Mouse (Mus musculus) forebrain, embryonic 11.5 days (tissue): ENCODE measurements at regions not wholly inside any gene's neighbourhood (a gene's known extent, or its start where the extent isn't known, plus 50 kb on each side); places are given as distances from the start of the nearest gene placed in this dataset.

Experiments
- ATAC-seq: fragments of 200-750 bp; cut with Nextera tagmentation; replicated peaks from 2 replicates; pipeline ENCODE4 v1.8.0; 2017; ENCODE audit warnings: moderate TSS enrichment; ENCODE audit not compliant: low FRiP score
- DNase-seq: peaks from one replicate; pipeline ENCODE4 v3.0.0-alpha.2; 2017; ENCODE audit warnings: low spot score
- H3K27ac ChIP-seq: fragments of 300-500 bp; sonication (generic); 2 replicates; pipeline ENCODE4 v1.5.1; 2014; ENCODE audit warnings: low read depth, low read length
- H3K27me3 ChIP-seq: fragments of 300-500 bp; sonication (generic); 2 replicates; pipeline ENCODE4 v1.6.1; 2014; ENCODE audit warnings: mild to moderate bottlenecking, low read length, mixed read lengths; ENCODE audit not compliant: control insufficient read depth, insufficient read depth
- H3K36me3 ChIP-seq: fragments of 300-500 bp; sonication (generic); 2 replicates; pipeline ENCODE4 v1.6.1; 2014; ENCODE audit warnings: mild to moderate bottlenecking, low read length, moderate library complexity, mixed read lengths; ENCODE audit not compliant: control insufficient read depth, insufficient read depth
- H3K4me1 ChIP-seq: fragments of 300-500 bp; sonication (generic); replicated peaks from 2 replicates; pipeline ENCODE4 v1.6.1; 2014; ENCODE audit warnings: low read length, mixed read lengths; ENCODE audit not compliant: control insufficient read depth, insufficient read depth
- H3K4me2 ChIP-seq: fragments of 300-500 bp; sonication (generic); 2 replicates; pipeline ENCODE4 v1.6.1; 2014; ENCODE audit warnings: low read depth, mild to moderate bottlenecking, low read length, moderate library complexity, mixed read lengths; ENCODE audit not compliant: severe bottlenecking
- H3K4me3 ChIP-seq: fragments of 300-500 bp; sonication (generic); 2 replicates; pipeline ENCODE4 v1.5.1; 2014; ENCODE audit warnings: low read depth, low read length
- H3K9ac ChIP-seq: fragments of 300-500 bp; sonication (generic); 2 replicates; pipeline ENCODE4 v1.6.1; 2014; ENCODE audit warnings: low read length
- H3K9me3 ChIP-seq: fragments of 300-500 bp; sonication (generic); 2 replicates; pipeline ENCODE4 v1.6.1; 2016; ENCODE audit warnings: low read length, mixed read lengths; ENCODE audit not compliant: control insufficient read depth
- WGBS: fragments of 180-500 bp; shearing (Covaris S2); extraction: QIAGEN DNeasy Blood & Tissue Kit; methylation state at CpG from one replicate; pipeline ENCODE4 v1.1.7; 2014; 5-methylcytosine and 5-hydroxymethylcytosine counted together

DNA sequence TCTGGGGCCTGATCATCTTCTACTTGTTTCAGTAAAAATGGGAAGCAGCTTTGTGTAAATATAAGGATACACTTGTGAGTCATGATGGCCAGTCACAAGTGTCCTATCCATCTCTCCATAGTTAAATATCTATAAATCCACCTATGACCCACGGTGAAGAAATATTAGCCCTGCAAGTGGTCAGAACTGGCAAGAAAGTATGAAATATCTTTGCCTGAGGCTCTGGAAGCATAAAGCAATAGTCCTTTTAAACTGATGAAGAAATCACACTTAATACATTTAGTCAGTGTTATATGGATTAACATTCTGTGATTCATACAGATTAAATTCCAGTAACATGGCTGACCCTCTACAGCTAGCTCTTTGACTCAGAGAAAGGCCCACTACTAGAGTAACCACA is 134.8 kb upstream of the Klf6 start:
- Histone ChIP-seq H3K4me1 (no peaks in the 10 kb centered on the region), H3K9me3 (no peaks in the 10 kb centered on the region), H3K9ac (no peak overlapping the region), H3K27ac (no peak overlapping the region), H3K36me3 (no peaks in the 10 kb centered on the region), H3K4me2 (no peak overlapping the region), H3K27me3 (no peaks in the 10 kb centered on the region), H3K4me3 (no peak overlapping the region)
- 97% methylated on average over 1 of the region's 1 CpGs for WGBS
- ATAC-seq = no peak
- no peak for DNase-seq

DNA sequence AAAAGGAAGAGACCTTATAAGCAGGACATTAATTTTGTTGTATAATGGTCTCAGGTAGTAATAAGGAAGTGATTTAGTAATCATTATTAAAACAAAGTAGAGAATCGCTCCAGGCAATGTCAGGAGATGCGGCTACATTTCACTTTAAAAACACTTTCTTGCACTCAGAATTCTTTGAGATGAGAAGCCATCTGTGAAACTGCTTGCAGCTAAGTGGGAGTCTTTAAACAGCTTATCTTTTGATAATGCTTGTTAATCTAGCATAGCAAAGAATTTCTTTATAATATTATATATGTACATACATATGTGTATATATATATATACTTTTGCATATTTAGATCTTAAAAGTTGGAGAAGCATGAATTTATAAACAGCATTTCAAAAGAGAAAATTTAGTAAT is 133.1 kb upstream of the Klf6 start:
- Histone ChIP-seq H3K4me3 (no peak overlapping the region), H3K36me3 (no peaks in the 10 kb centered on the region), H3K4me2 (no peak overlapping the region), H3K27ac (no peak overlapping the region), H3K9me3 (no peaks in the 10 kb centered on the region), H3K9ac (no peak overlapping the region), H3K4me1 (no peaks in the 10 kb centered on the region), H3K27me3 (no peaks in the 10 kb centered on the region)
- DNase-seq = no peak
- no peak for ATAC-seq
- 93% methylated on average over 2 of the region's 2 CpGs for WGBS

DNA sequence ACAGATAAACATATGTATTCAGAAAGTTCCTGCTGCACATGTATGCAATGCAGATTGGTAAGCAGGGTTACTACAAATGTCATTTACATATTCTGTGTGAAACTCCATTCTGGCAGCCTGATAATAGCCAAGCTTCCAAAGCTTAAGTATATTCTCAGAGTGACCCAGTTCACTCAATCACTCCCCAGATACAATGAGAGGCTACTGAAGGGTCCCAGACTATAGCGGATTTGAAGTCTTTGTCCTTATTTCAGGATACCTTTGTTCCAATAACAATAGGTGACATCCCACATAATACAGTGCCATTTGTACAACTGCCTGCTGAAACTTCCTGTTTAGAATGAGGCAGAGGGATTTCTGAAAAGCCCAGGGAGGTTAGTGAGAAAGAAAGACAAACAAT is 132.5 kb upstream of the Klf6 start:
- DNase-seq (no peak), ATAC-seq (peak; percentile 68)
- no peaks in the 10 kb centered on the region for H3K36me3 ChIP-seq
- no peak overlapping the region for H3K4me2 ChIP-seq
- H3K4me3 ChIP-seq = no peak overlapping the region
- H3K9me3 ChIP-seq = no peaks in the 10 kb centered on the region
- no peak overlapping the region for H3K27ac ChIP-seq
- H3K9ac ChIP-seq = no peak overlapping the region
- no peaks in the 10 kb centered on the region for H3K4me1 ChIP-seq
- 19% methylated on average over 1 of the region's 1 CpGs for WGBS
- no peaks in the 10 kb centered on the region for H3K27me3 ChIP-seq

DNA sequence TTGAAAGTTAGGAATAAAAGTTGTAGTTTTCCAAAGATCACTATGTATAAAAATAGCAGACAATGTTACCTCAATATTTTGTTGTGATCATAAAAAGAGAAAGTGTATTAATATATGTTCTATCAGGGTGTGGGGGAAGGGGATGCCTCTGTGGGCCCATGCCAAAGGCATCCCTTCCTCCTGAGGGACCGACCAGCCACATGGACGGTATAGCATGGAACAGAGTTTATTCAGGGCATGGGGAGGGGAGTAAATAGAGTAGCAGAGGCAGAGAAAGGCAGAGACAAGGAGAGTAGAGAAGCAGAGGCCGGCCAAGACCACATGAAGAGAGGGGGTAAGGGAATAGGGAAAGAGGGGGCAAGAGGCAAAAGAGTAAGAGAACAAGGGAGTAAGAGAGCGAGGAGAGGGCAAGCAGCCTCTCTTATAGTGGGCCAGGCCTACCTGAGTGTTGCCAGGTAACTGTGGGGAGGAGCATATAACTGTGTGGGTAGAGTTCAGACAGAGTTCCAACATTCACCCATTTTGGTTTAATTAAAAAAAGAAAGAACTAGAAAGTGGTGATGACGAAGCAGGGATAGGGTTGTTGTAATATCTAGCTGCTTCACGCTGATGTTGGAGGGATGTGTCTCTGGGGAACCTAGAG is 131.7 kb upstream of the Klf6 start:
- Histone ChIP-seq H3K36me3 (no peaks in the 10 kb centered on the region), H3K4me2 (no peak overlapping the region), H3K9ac (no peak overlapping the region), H3K4me3 (no peak overlapping the region), H3K4me1 (no peaks in the 10 kb centered on the region), H3K9me3 (no peaks in the 10 kb centered on the region), H3K27me3 (no peaks in the 10 kb centered on the region), H3K27ac (no peak overlapping the region)
- 78% methylated on average over 6 of the region's 6 CpGs for WGBS
- ATAC-seq (no peak), DNase-seq (no peak)

DNA sequence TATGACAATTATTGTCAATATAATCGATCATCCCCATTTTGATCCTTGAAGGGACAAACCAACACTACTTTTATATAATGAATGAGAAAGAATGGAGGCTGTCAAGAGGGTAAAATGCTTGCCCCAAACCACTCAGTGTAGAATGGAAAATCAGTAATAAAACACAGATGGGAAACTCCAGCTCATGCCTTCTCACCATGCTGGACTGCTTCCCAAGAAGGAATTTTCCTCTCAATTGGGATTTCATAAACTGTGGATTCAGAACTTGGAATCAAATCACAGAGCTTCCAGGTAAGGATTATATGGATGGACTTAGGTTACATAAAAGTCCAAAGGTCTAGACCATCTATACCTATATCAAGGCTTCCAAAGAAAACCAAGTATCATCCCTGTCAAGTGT is 129.1 kb upstream of the Klf6 start:
- Histone ChIP-seq H3K27ac (no peak overlapping the region), H3K4me3 (no peak overlapping the region), H3K4me2 (no peak overlapping the region), H3K27me3 (no peaks in the 10 kb centered on the region), H3K36me3 (no peaks in the 10 kb centered on the region), H3K4me1 (no peaks in the 10 kb centered on the region), H3K9ac (no peak overlapping the region), H3K9me3 (no peaks in the 10 kb centered on the region)
- ATAC-seq = no peak
- DNase-seq = no peak
- WGBS = 90% methylated on average over 1 of the region's 1 CpGs

DNA sequence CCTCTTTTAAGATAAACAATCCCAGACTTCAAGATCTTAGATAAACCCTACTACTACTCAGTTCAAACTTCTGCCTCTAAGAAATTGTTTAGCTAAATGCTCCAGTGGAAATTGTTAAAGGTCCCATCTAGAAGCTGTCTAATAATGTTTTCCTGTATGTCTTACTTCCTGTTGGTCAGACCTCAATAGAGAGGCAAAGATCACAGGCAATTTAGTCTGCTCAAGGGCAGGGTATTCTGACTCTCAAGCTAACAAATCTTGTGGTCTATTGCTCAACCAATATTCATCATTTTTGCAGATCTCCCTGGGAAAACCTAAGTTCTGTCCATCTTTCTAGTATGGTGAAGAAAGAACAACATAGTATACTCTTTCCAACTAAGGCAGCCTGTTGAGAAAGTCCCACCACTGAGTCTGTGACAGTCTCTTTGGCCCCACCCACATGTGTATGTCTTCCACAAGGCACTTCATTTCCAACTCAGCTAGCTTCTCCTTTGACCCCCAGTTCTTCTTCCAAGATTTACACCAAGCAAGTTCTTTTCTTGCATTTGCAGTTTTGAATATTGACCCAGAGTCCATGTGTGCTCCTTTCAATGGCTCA is 126.2 kb upstream of the Klf6 start:
- Histone ChIP-seq H3K4me2 (no peak overlapping the region), H3K9me3 (no peaks in the 10 kb centered on the region), H3K4me1 (no peaks in the 10 kb centered on the region), H3K4me3 (no peak overlapping the region), H3K36me3 (no peaks in the 10 kb centered on the region), H3K27ac (no peak overlapping the region), H3K27me3 (no peaks in the 10 kb centered on the region), H3K9ac (no peak overlapping the region)
- no peak for DNase-seq
- no peak for ATAC-seq

DNA sequence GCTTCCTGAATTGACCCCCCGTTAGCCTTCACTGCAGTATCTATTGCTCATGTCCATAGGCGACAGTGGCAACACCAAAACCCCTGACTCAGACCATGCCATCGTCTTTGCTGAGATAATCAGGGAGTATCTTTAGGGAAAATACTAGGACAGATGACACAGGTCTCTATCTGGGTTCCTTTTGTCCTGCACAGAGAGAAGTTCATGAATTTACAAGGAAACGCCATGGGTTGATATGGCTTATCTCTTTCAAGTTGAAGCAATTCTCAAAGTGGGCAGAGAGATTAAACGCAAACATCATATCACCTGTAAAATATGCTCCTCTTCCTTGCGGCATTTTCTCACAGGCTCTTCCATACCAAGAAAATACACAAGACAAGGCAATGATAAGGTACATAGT is 124.8 kb upstream of the Klf6 start:
- ATAC-seq (no peak), DNase-seq (no peak)
- Histone ChIP-seq H3K27me3 (no peaks in the 10 kb centered on the region), H3K36me3 (no peaks in the 10 kb centered on the region), H3K4me3 (no peak overlapping the region), H3K27ac (no peak overlapping the region), H3K4me2 (no peak overlapping the region), H3K4me1 (no peaks in the 10 kb centered on the region), H3K9me3 (no peaks in the 10 kb centered on the region), H3K9ac (no peak overlapping the region)
- WGBS = 90% methylated on average over 6 of the region's 6 CpGs

DNA sequence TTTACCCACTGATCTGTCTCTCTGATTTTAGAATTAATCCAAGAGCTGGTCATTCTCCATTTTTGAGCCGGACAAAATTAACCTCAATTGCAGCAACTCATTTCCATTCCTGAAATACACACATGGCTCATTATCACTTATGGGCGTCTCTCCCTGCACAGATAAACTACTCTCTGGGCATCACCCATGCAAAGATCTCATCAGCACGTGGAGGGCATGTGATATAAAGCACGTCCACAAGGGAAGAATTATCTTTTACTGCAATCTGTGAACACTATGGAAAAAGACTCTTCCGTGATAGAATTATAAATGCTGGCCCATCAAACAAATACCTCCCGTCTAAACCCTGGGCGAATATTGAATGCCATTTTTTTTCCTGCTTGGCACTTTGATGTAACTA is 124.1 kb upstream of the Klf6 start:
- no peaks in the 10 kb centered on the region for H3K4me1 ChIP-seq
- H3K36me3 ChIP-seq = no peaks in the 10 kb centered on the region
- H3K27me3 ChIP-seq = no peaks in the 10 kb centered on the region
- H3K9me3 ChIP-seq = no peaks in the 10 kb centered on the region
- no peak overlapping the region for H3K27ac ChIP-seq
- H3K4me3 ChIP-seq = no peak overlapping the region
- WGBS = 89% methylated on average over 7 of the region's 7 CpGs
- ATAC-seq = no peak
- H3K4me2 ChIP-seq = no peak overlapping the region
- no peak overlapping the region for H3K9ac ChIP-seq
- DNase-seq = no peak

DNA sequence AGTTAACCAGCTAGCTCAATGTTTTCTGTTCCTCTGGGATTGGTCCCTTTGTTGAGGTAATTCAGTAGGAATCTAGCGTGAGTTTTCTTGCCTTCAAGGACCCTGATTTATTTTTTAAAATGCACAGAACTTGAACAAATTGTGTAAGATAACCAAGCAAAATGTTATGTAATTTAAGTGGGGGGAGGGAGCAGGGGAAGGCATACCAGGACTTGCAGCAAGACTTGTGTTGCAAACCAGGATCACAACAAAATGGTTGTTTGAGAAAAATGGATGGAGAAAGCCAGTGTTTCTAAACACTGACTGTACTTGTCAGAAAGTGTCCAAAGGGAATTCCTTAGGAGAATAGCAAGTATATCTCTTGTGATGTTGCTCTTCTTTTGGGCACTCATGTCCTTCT is 120.5 kb upstream of the Klf6 start:
- Histone ChIP-seq H3K4me3 (no peak overlapping the region), H3K27me3 (no peaks in the 10 kb centered on the region), H3K4me2 (no peak overlapping the region), H3K9me3 (no peaks in the 10 kb centered on the region), H3K27ac (no peak overlapping the region), H3K36me3 (no peaks in the 10 kb centered on the region), H3K4me1 (no peaks in the 10 kb centered on the region), H3K9ac (no peak overlapping the region)
- WGBS = 88% methylated on average over 1 of the region's 1 CpGs
- no peak for ATAC-seq
- DNase-seq = no peak
